Mouse (Mus musculus): ENCODE measurements around the gene Synm. TPM values are rescaled to one million over a fixed set of nuclear protein-coding genes. Genes with fewer than 3 reads are reported as not detected.

Synm gene
- polyA plus RNA-seq, 1 experiment from 2014 or later, result 3.7 TPM

GRCm38 (mm10) chr7:67697892-67698630, 61.5 kb downstream of the Synm start:
- Histone ChIP-seq H3K9ac (no peak overlapping the region), H3K4me2 (replicated peaks) (no peak overlapping the region), H3K36me3 (replicated peaks; ENCODE audit: control insufficient read depth, insufficient read depth) (no peaks in the 10 kb centered on the region; the same call in 1 of the 2 replicates), H3K9me3 (ENCODE audit: control insufficient read depth, low read length) (no peaks in the 10 kb centered on the region), H3K4me3 (replicated peaks; ENCODE audit: low read length) (no peak overlapping the region), H3K27ac (no peak overlapping the region), H3K4me1 (replicated peaks; ENCODE audit: control insufficient read depth, insufficient read depth, low read length) (peaks cover 5% of the 10 kb centered on the region; the same call in 1 of the 2 replicates), H3K27me3 (ENCODE audit: control insufficient read depth, insufficient read depth, low read length) (no peaks in the 10 kb centered on the region)
- no peak for ATAC-seq (ENCODE audit: low FRiP score)
- no peak for DNase-seq (ENCODE audit: low spot score)
- WGBS, result 91% methylated on average over 28 of the region's 28 CpGs

DNA sequence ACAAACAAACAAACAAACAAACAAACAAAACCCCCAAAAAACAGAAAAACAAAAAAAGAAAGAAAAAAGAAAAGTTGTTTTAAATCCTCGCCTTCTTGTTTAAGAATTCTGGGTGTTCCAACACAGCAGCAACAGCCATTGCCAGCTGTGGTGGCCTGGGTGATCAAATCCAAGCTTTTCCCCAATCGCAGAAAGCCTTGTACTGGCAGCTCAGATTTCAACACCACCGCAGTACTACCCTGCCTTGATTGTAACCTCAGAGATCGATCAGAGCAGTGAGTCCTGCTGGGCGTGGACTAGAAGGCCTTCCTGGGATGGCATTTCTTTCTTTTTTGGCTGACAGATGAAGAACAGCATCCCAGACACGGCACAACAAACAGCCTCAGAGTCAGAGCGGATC, 63.6 kb downstream of the Synm start:
- 94% methylated on average over 7 of the region's 7 CpGs for WGBS
- DNase-seq (ENCODE audit: low spot score), result no peak
- H3K9ac ChIP-seq, result no peak overlapping the region
- no peaks in the 10 kb centered on the region for H3K9me3 ChIP-seq (ENCODE audit: control insufficient read depth, low read length)
- H3K27ac ChIP-seq, result no peak overlapping the region
- ATAC-seq (ENCODE audit: low FRiP score), result no peak
- H3K36me3 ChIP-seq (replicated peaks; ENCODE audit: control insufficient read depth, insufficient read depth), result no peaks in the 10 kb centered on the region; the same call in 1 of the 2 replicates
- H3K4me1 ChIP-seq (replicated peaks; ENCODE audit: control insufficient read depth, insufficient read depth, low read length), result no peaks in the 10 kb centered on the region
- H3K4me3 ChIP-seq (replicated peaks; ENCODE audit: low read length), result no peak overlapping the region
- H3K4me2 ChIP-seq (replicated peaks), result no peak overlapping the region
- H3K27me3 ChIP-seq (ENCODE audit: control insufficient read depth, insufficient read depth, low read length), result no peaks in the 10 kb centered on the region

- no peaks in the 10 kb centered on the region for H3K27me3 ChIP-seq (ENCODE audit: control insufficient read depth, insufficient read depth, low read length)
- WGBS, result 92% methylated on average over 23 of the region's 23 CpGs
Measured at GRCm38 (mm10) chr7:67692791-67693538, 66.6 kb downstream of the Synm start.

GRCm38 (mm10) chr7:67692141-67692540, 67.4 kb downstream of the Synm start:
- no peaks in the 10 kb centered on the region for H3K36me3 ChIP-seq (replicated peaks; ENCODE audit: control insufficient read depth, insufficient read depth)
- ATAC-seq (ENCODE audit: low FRiP score) (no peak), DNase-seq (ENCODE audit: low spot score) (no peak)
- 75% methylated on average over 3 of the region's 3 CpGs for WGBS
- H3K9me3 ChIP-seq (ENCODE audit: control insufficient read depth, low read length), result no peaks in the 10 kb centered on the region
- H3K4me2 ChIP-seq (replicated peaks), result no peak overlapping the region
- no peaks in the 10 kb centered on the region for H3K27me3 ChIP-seq (ENCODE audit: control insufficient read depth, insufficient read depth, low read length)
- H3K27ac ChIP-seq, result no peak overlapping the region
- H3K9ac ChIP-seq, result no peak overlapping the region
- no peaks in the 10 kb centered on the region for H3K4me1 ChIP-seq (replicated peaks; ENCODE audit: control insufficient read depth, insufficient read depth, low read length)
- no peak overlapping the region for H3K4me3 ChIP-seq (replicated peaks; ENCODE audit: low read length)

More at GRCm38 (mm10) chr7:67692791-67693538, 66.6 kb downstream of the Synm start:
- no peaks in the 10 kb centered on the region for H3K4me1 ChIP-seq (replicated peaks; ENCODE audit: control insufficient read depth, insufficient read depth, low read length)
- no peaks in the 10 kb centered on the region for H3K36me3 ChIP-seq (replicated peaks; ENCODE audit: control insufficient read depth, insufficient read depth)
- ATAC-seq (ENCODE audit: low FRiP score) (no peak), DNase-seq (ENCODE audit: low spot score) (no peak)
- H3K27ac ChIP-seq, result no peak overlapping the region
- no peak overlapping the region for H3K9ac ChIP-seq
- no peak overlapping the region for H3K4me3 ChIP-seq (replicated peaks; ENCODE audit: low read length)
- no peak overlapping the region for H3K4me2 ChIP-seq (replicated peaks)
- H3K9me3 ChIP-seq (ENCODE audit: control insufficient read depth, low read length), result no peaks in the 10 kb centered on the region

DNA sequence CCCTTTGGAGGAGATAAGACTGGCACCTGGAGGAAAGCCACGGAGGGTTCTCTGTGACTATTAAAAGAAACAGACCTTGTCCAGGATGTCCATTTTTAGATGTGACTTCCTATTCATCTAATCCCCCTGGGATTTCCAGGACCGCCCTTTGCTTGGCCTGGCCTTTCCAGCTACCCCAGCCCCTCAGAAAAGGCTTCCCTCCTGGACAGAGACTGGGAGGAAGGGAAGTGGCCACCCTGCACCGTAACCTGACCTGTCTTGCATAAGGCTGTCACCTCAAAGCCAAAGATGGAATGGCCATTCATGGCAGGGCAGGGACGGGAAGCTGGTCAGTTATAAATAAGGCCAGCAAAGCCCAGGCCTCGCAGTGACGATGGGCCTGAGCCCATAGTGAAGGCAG, 68.5 kb downstream of the Synm start:
- DNase-seq (ENCODE audit: low spot score), result no peak
- no peak for ATAC-seq (ENCODE audit: low FRiP score)
- Histone ChIP-seq H3K27ac (no peak overlapping the region), H3K4me3 (replicated peaks; ENCODE audit: low read length) (no peak overlapping the region), H3K4me2 (replicated peaks) (no peak overlapping the region), H3K36me3 (replicated peaks; ENCODE audit: control insufficient read depth, insufficient read depth) (no peaks in the 10 kb centered on the region), H3K27me3 (ENCODE audit: control insufficient read depth, insufficient read depth, low read length) (no peaks in the 10 kb centered on the region), H3K4me1 (replicated peaks; ENCODE audit: control insufficient read depth, insufficient read depth, low read length) (no peaks in the 10 kb centered on the region), H3K9me3 (ENCODE audit: control insufficient read depth, low read length) (no peaks in the 10 kb centered on the region), H3K9ac (no peak overlapping the region)
- WGBS, result 89% methylated on average over 6 of the region's 6 CpGs

DNA sequence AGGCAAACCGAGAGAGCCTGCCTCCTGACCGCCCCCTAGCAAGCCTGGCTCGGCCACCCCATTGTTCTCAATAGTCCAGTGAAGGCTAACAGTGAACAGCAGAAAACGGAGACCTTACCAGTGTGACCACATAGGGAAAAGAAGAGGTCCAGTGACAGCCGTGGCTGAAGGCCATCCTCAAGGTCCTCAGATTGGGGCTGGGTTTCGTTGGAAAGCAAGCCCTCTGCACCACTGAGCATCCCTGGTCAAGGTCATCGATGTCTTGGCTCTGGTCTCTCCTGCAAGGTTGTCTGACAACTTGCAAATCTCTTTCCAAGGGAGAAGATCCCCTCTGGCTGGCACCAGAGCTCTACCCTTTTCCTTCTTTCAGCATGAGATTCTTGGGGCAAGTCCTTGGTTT, 69.7 kb downstream of the Synm start:
- WGBS, result 79% methylated on average over 7 of the region's 7 CpGs
- no peak for ATAC-seq (ENCODE audit: low FRiP score)

GRCm38 (mm10) chr7:67688281-67688680, 71.3 kb downstream of the Synm start:
- Histone ChIP-seq H3K27ac (peak overlapping the region; percentile 23; the same call in 1 of the 2 replicates), H3K27me3 (ENCODE audit: control insufficient read depth, insufficient read depth, low read length) (no peaks in the 10 kb centered on the region), H3K4me1 (replicated peaks; ENCODE audit: control insufficient read depth, insufficient read depth, low read length) (no peaks in the 10 kb centered on the region), H3K9me3 (ENCODE audit: control insufficient read depth, low read length) (no peaks in the 10 kb centered on the region), H3K4me2 (replicated peaks) (no peak overlapping the region), H3K4me3 (replicated peaks; ENCODE audit: low read length) (no peak overlapping the region), H3K9ac (no peak overlapping the region), H3K36me3 (replicated peaks; ENCODE audit: control insufficient read depth, insufficient read depth) (no peaks in the 10 kb centered on the region)
- DNase-seq (ENCODE audit: low spot score), result no peak
- ATAC-seq (ENCODE audit: low FRiP score), result no peak
- 51% methylated on average over 3 of the region's 3 CpGs for WGBS

More for the DNA sequence above, 69.7 kb downstream of the Synm start:
- H3K4me1 ChIP-seq (replicated peaks; ENCODE audit: control insufficient read depth, insufficient read depth, low read length), result no peaks in the 10 kb centered on the region
- no peak for DNase-seq (ENCODE audit: low spot score)
- H3K4me2 ChIP-seq (replicated peaks), result no peak overlapping the region
- no peaks in the 10 kb centered on the region for H3K9me3 ChIP-seq (ENCODE audit: control insufficient read depth, low read length)
- no peaks in the 10 kb centered on the region for H3K36me3 ChIP-seq (replicated peaks; ENCODE audit: control insufficient read depth, insufficient read depth)
- H3K4me3 ChIP-seq (replicated peaks; ENCODE audit: low read length), result no peak overlapping the region
- H3K27me3 ChIP-seq (ENCODE audit: control insufficient read depth, insufficient read depth, low read length), result no peaks in the 10 kb centered on the region
- no peak overlapping the region for H3K27ac ChIP-seq
- H3K9ac ChIP-seq, result no peak overlapping the region

GRCm38 (mm10) chr7:67686545-67686944, 73.0 kb downstream of the Synm start:
- WGBS, result 98% methylated on average over 3 of the region's 3 CpGs
- no peak for DNase-seq (ENCODE audit: low spot score)

GRCm38 (mm10) chr7:67683006-67683405, 76.5 kb downstream of the Synm start:
- 83% methylated on average over 16 of the region's 16 CpGs for WGBS
- H3K27me3 ChIP-seq (ENCODE audit: control insufficient read depth, insufficient read depth, low read length), result no peaks in the 10 kb centered on the region
- peaks cover 5% of the 10 kb centered on the region for H3K36me3 ChIP-seq (replicated peaks; ENCODE audit: control insufficient read depth, insufficient read depth)
- no peak overlapping the region for H3K27ac ChIP-seq
- no peak overlapping the region for H3K4me3 ChIP-seq (replicated peaks; ENCODE audit: low read length)
- no peaks in the 10 kb centered on the region for H3K9me3 ChIP-seq (ENCODE audit: control insufficient read depth, low read length)
- DNase-seq (ENCODE audit: low spot score), result no peak
- ATAC-seq (ENCODE audit: low FRiP score), result no peak
- no peaks in the 10 kb centered on the region for H3K4me1 ChIP-seq (replicated peaks; ENCODE audit: control insufficient read depth, insufficient read depth, low read length)
- no peak overlapping the region for H3K4me2 ChIP-seq (replicated peaks)
- H3K9ac ChIP-seq, result no peak overlapping the region

More at GRCm38 (mm10) chr7:67686545-67686944, 73.0 kb downstream of the Synm start:
- Histone ChIP-seq H3K27me3 (ENCODE audit: control insufficient read depth, insufficient read depth, low read length) (no peaks in the 10 kb centered on the region), H3K9ac (no peak overlapping the region), H3K36me3 (replicated peaks; ENCODE audit: control insufficient read depth, insufficient read depth) (no peaks in the 10 kb centered on the region), H3K9me3 (ENCODE audit: control insufficient read depth, low read length) (no peaks in the 10 kb centered on the region), H3K4me3 (replicated peaks; ENCODE audit: low read length) (no peak overlapping the region), H3K4me2 (replicated peaks) (no peak overlapping the region), H3K27ac (no peak overlapping the region), H3K4me1 (replicated peaks; ENCODE audit: control insufficient read depth, insufficient read depth, low read length) (no peaks in the 10 kb centered on the region)
- no peak for ATAC-seq (ENCODE audit: low FRiP score)

Measured in hindbrain, embryonic 14.5 days (tissue).